Mouse (Mus musculus) spleen, adult 2 months (tissue): Measurements from ENCODE around the gene Oprd1. TPM values are rescaled to one million over a fixed set of nuclear protein-coding genes. Genes with fewer than 3 reads are reported as not detected.

ENCODE experiments used
- DNase-seq, 2 experiments: peaks; one replicate each; pipeline versions ENCODE4 v3.0.0 to v3.0.0-alpha.2; 2012 to 2021; ENCODE audit warnings: low spot score in 2 of 2, low read depth in 1 of 2
- H3K27ac ChIP-seq: fragments of 200-500 bp; 2 replicates; pipeline ENCODE4 v1.5.1; 2012; ENCODE audit warnings: low read length, inconsistent platforms; ENCODE audit not compliant: insufficient read depth
- H3K27me3 ChIP-seq: fragments of 200-500 bp; 2 replicates; pipeline ENCODE4 v1.6.1; 2012; ENCODE audit warnings: mild to moderate bottlenecking, moderate library complexity, low read length, inconsistent platforms; ENCODE audit not compliant: control insufficient read depth, insufficient read depth
- H3K36me3 ChIP-seq: fragments of 200-500 bp; 2 replicates; pipeline ENCODE4 v1.6.1; 2012; ENCODE audit warnings: mild to moderate bottlenecking, low read length, inconsistent platforms; ENCODE audit not compliant: control insufficient read depth, insufficient read depth
- H3K4me1 ChIP-seq: fragments of 200-500 bp; 2 replicates; pipeline ENCODE4 v1.6.1; 2011; ENCODE audit warnings: inconsistent platforms; ENCODE audit not compliant: control insufficient read depth, insufficient read depth, insufficient read length
- H3K4me3 ChIP-seq: fragments of 200-500 bp; 2 replicates; pipeline ENCODE4 v1.5.1; 2011; ENCODE audit warnings: mild to moderate bottlenecking, inconsistent platforms; ENCODE audit not compliant: insufficient read depth, insufficient read length; ENCODE audit errors: extremely low read depth
- CTCF ChIP-seq: fragments of 200-500 bp; IDR thresholded peaks from 2 replicates; pipeline ENCODE4 v1.5.1; 2011; ENCODE audit warnings: mild to moderate bottlenecking, inconsistent platforms; ENCODE audit not compliant: insufficient read depth, insufficient read length, insufficient replicate concordance; ENCODE audit errors: extremely low read depth
- POLR2A ChIP-seq: fragments of 200-500 bp; IDR thresholded peaks from 2 replicates; pipeline ENCODE4 v1.6.1; 2011; ENCODE audit warnings: low read depth, low read length, inconsistent platforms
- WGBS: fragments of 180-500 bp; shearing (Covaris S2); methylation state at CpG from one replicate; pipeline ENCODE4 v1.1.7; 2018; 5-methylcytosine and 5-hydroxymethylcytosine counted together
- polyA plus RNA-seq: library from polyadenylated mRNA; depleted of rRNA; stranded (reverse); fragments of >200 nt; gene quantifications from 2 replicates; pipeline ENCODE4 v1.2.3, GENCODE M21; 2012; rRNA removed

The Oprd1 gene
- 0.53 and 0.86 TPM in 2 replicates for polyA plus RNA-seq

- no peak within 1 kb of the TSS for H3K4me3 ChIP-seq
- H3K27ac ChIP-seq = no peak within 1 kb of the TSS
- H3K4me1 ChIP-seq = no peaks in the 10 kb centered on the region; the same call in 1 of the 2 replicates
- WGBS = 3% methylated on average over 73 of the region's 89 CpGs
- no peak for TF ChIP-seq POLR2A
- no peaks in the 10 kb centered on the region for H3K36me3 ChIP-seq
- DNase-seq = no peak
- peaks cover 3% of the 10 kb centered on the region; the same call in 1 of the 2 replicates for H3K27me3 ChIP-seq
These were observed at the start of gene Oprd1 for GRCm38 (mm10) chr4:132144080-132144841. Gene Oprd1 (minus strand): TSS chr4:132144486.

GRCm38 (mm10) chr4:132187826-132188401, 43.6 kb upstream of the Oprd1 start:
- Histone ChIP-seq H3K4me1 (no peaks in the 10 kb centered on the region), H3K36me3 (peaks cover 17% of the 10 kb centered on the region), H3K4me3 (no peak overlapping the region), H3K27ac (no peak overlapping the region), H3K27me3 (no peaks in the 10 kb centered on the region)
- 86% methylated on average over 2 of the region's 2 CpGs for WGBS
- TF ChIP-seq POLR2A (no peak), CTCF (no peak)
- no peak for DNase-seq

- no peak for DNase-seq
- H3K27ac ChIP-seq = no peak overlapping the region
- 92% methylated on average over 3 of the region's 3 CpGs for WGBS
- H3K27me3 ChIP-seq = no peaks in the 10 kb centered on the region
- no peak for TF ChIP-seq POLR2A
- no peak for TF ChIP-seq CTCF
- no peak overlapping the region for H3K4me3 ChIP-seq
- peaks cover 12% of the 10 kb centered on the region for H3K36me3 ChIP-seq
- peaks cover 6% of the 10 kb centered on the region; the same call in 1 of the 2 replicates for H3K4me1 ChIP-seq
These were observed 38.9 kb upstream of the Oprd1 start for GRCm38 (mm10) chr4:132183162-132183561.

- DNase-seq = peak in 1 of 2 experiments; percentile 24
- TF ChIP-seq POLR2A (no peak), CTCF (peak; percentile 4; the same call in 1 of the 2 replicates)
- Histone ChIP-seq H3K27me3 (no peaks in the 10 kb centered on the region), H3K4me1 (peaks cover 6% of the 10 kb centered on the region; the same call in 1 of the 2 replicates), H3K4me3 (no peak overlapping the region), H3K36me3 (peaks cover 12% of the 10 kb centered on the region), H3K27ac (peak overlapping the region; percentile 23)
- WGBS = 63% methylated on average over 22 of the region's 22 CpGs
These were observed 37.7 kb upstream of the Oprd1 start for GRCm38 (mm10) chr4:132181721-132182658.

GRCm38 (mm10) chr4:132180710-132181109, 36.4 kb upstream of the Oprd1 start:
- H3K4me3 ChIP-seq = no peak overlapping the region
- no peaks in the 10 kb centered on the region for H3K27me3 ChIP-seq
- peaks cover 6% of the 10 kb centered on the region; the same call in 1 of the 2 replicates for H3K4me1 ChIP-seq
- H3K27ac ChIP-seq = no peak overlapping the region
- WGBS = 92% methylated on average over 9 of the region's 9 CpGs
- DNase-seq = no peak
- H3K36me3 ChIP-seq = peaks cover 9% of the 10 kb centered on the region
- TF ChIP-seq CTCF (no peak), POLR2A (no peak)

GRCm38 (mm10) chr4:132178630-132179059, 34.4 kb upstream of the Oprd1 start:
- no peak overlapping the region for H3K27ac ChIP-seq
- 7% methylated on average over 10 of the region's 10 CpGs for WGBS
- peaks cover 6% of the 10 kb centered on the region; the same call in 1 of the 2 replicates for H3K4me1 ChIP-seq
- peak; percentile 48 to 50 for DNase-seq
- 0 out of 2 replicates have a peak, but pooled peaks cover 2% of the 10 kb centered on the region for H3K36me3 ChIP-seq
- no peak overlapping the region for H3K4me3 ChIP-seq
- peak; percentile 47; the same call in 1 of the 2 replicates for TF ChIP-seq CTCF
- no peak for TF ChIP-seq POLR2A
- no peaks in the 10 kb centered on the region for H3K27me3 ChIP-seq

GRCm38 (mm10) chr4:132176474-132176873, 32.2 kb upstream of the Oprd1 start:
- Histone ChIP-seq H3K4me3 (no peak overlapping the region), H3K27me3 (no peaks in the 10 kb centered on the region), H3K27ac (no peak overlapping the region), H3K36me3 (no peaks in the 10 kb centered on the region), H3K4me1 (no peaks in the 10 kb centered on the region; the same call in 1 of the 2 replicates)
- no peak for DNase-seq
- no peak for TF ChIP-seq POLR2A
- TF ChIP-seq CTCF = no peak
- 71% methylated on average over 10 of the region's 10 CpGs for WGBS
